Mouse (Mus musculus) hindbrain, embryonic 16.5 days (tissue): ENCODE measurements at regions not wholly inside any gene's neighbourhood (a gene's known extent, or its start where the extent isn't known, plus 50 kb on each side); places are given as distances from the start of the nearest gene placed in this dataset.

Experiments
- ATAC-seq: fragments of 200-750 bp; cut with Nextera tagmentation; 2 replicates; pipeline ENCODE4 v1.8.0; 2017; ENCODE audit warnings: moderate TSS enrichment, moderate library complexity
- H3K27ac ChIP-seq: fragments of 300-500 bp; sonication (generic); 2 replicates; pipeline ENCODE4 v1.5.1; 2014; ENCODE audit warnings: low read depth, mild to moderate bottlenecking, control low read depth, low read length, moderate library complexity
- H3K27me3 ChIP-seq: fragments of 300-500 bp; sonication (generic); replicated peaks from 2 replicates; pipeline ENCODE4 v1.6.1; 2014; ENCODE audit warnings: low read length; ENCODE audit not compliant: control insufficient read depth, insufficient read depth
- H3K36me3 ChIP-seq: fragments of 300-500 bp; sonication (generic); 2 replicates; pipeline ENCODE4 v1.6.1; 2014; ENCODE audit warnings: mild to moderate bottlenecking, low read length, moderate library complexity, mixed read lengths; ENCODE audit not compliant: control insufficient read depth, insufficient read depth
- H3K4me1 ChIP-seq: fragments of 300-500 bp; sonication (generic); 2 replicates; pipeline ENCODE4 v1.6.1; 2014; ENCODE audit warnings: low read depth, low read length; ENCODE audit not compliant: control insufficient read depth, insufficient read depth
- H3K4me2 ChIP-seq: fragments of 300-500 bp; sonication (generic); 2 replicates; pipeline ENCODE4 v1.6.1; 2014; ENCODE audit warnings: mild to moderate bottlenecking, low read length, control low read depth, moderate library complexity
- H3K4me3 ChIP-seq: fragments of 300-500 bp; sonication (generic); 2 replicates; pipeline ENCODE4 v1.5.1; 2014; ENCODE audit warnings: mild to moderate bottlenecking, low read length, control low read depth, moderate library complexity
- H3K9ac ChIP-seq: fragments of 300-500 bp; sonication (generic); 2 replicates; pipeline ENCODE4 v1.6.1; 2014; ENCODE audit warnings: low read depth, mild to moderate bottlenecking, control low read depth, low read length, moderate library complexity
- H3K9me3 ChIP-seq: fragments of 300-500 bp; sonication (generic); 2 replicates; pipeline ENCODE4 v1.6.1; 2014; ENCODE audit warnings: mild to moderate bottlenecking, low read length, moderate library complexity; ENCODE audit not compliant: control insufficient read depth
- WGBS: fragments of 180-500 bp; shearing (Covaris S2); extraction: QIAGEN DNeasy Blood & Tissue Kit; methylation state at CpG from one replicate; pipeline ENCODE4 v1.1.7; 2014; 5-methylcytosine and 5-hydroxymethylcytosine counted together

DNA sequence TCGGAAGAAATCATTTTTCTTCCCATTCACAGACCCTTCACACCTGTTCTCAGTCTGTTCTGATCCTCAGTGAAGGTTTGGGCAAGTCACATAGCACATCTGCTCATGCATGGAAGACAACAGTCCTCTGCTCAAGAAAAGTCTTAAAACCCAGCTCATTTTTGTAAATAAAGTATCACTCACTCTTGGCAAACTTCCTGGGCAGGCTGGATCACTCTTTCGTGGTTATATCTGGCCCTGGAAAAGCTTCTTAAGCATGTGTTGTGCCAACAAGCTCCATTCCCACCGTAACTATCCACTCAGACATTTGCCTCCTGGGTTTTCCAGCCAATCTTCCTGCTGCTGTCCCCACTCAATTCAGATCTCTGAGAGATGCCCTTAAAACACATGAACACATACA lies 103.2 kb upstream of the Cep85l start:
- Histone ChIP-seq H3K9me3 (no peaks in the 10 kb centered on the region; the same call in 1 of the 2 replicates), H3K4me3 (no peak overlapping the region), H3K4me2 (no peak overlapping the region)

DNA sequence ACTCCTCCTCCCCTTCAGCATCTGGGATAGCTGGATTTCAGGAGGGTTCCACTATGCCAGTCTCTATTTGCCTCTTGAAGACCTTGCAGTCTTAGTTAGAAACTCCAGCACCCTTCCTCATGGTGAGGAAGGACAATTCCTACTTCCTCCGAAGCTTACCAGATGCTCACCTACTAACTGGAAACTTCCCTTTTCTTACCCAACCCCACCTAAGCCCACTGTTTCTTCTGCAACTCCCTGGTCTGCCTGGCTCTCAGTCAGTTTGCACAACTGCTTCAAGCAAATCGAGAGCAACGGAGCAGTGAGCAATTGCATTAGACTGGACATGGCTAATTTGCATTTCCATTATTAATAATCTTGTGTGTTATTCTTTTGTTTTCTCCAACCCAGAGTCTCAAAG lies 90.5 kb upstream of the Cep85l start:
- Histone ChIP-seq H3K9me3 (peaks cover 9% of the 10 kb centered on the region), H3K36me3 (no peaks in the 10 kb centered on the region), H3K27me3 (no peaks in the 10 kb centered on the region), H3K9ac (no peak overlapping the region), H3K4me3 (no peak overlapping the region), H3K4me1 (no peaks in the 10 kb centered on the region), H3K27ac (no peak overlapping the region), H3K4me2 (no peak overlapping the region)
- ATAC-seq: no peak
- WGBS: 83% methylated on average over 3 of the region's 3 CpGs

More for the DNA sequence above, 103.2 kb upstream of the Cep85l start:
- Histone ChIP-seq H3K4me1 (no peaks in the 10 kb centered on the region), H3K9ac (no peak overlapping the region), H3K36me3 (no peaks in the 10 kb centered on the region), H3K27me3 (no peaks in the 10 kb centered on the region), H3K27ac (no peak overlapping the region)
- WGBS: 67% methylated on average over 3 of the region's 3 CpGs
- ATAC-seq: no peak

DNA sequence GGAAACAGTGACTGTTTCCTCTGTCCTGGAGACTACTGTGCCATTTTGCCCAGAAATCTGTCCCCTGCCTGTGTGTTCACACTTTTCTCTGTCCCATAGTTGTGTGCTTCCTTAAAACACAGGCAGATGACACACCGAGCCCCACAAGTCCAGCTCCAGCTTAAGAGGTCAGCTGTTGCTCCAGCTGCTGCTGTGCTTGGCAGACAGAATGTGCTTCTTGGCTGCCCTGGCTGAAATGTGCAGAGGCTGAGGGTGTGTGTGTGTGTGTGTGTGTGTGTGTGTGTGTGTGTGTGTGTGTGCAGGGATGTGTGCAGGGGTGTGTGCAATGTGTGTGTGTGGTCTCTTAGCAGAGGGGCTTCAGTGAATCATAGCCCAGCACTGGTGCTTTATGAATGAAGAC lies 89.9 kb upstream of the Cep85l start:
- Histone ChIP-seq H3K36me3 (no peaks in the 10 kb centered on the region), H3K9ac (no peak overlapping the region), H3K27ac (no peak overlapping the region), H3K9me3 (peaks cover 9% of the 10 kb centered on the region), H3K4me1 (no peaks in the 10 kb centered on the region), H3K4me2 (no peak overlapping the region), H3K4me3 (no peak overlapping the region), H3K27me3 (no peaks in the 10 kb centered on the region)
- no peak for ATAC-seq
- WGBS: 79% methylated on average over 1 of the region's 1 CpGs

DNA sequence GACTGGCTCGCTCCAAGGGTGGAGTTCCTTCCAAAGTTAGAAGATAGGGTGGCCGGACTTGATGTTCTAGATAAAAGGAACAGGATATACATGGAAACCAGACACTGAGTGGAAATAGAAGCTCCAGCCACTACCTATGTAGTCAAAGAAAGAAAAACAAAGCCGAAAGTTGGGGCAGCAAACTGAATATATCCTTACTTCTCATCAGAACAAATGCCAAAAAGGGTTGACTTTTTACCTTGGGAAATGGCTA lies 88.5 kb upstream of the Cep85l start:
- Histone ChIP-seq H3K36me3 (no peaks in the 10 kb centered on the region), H3K4me1 (peaks cover 2% of the 10 kb centered on the region; the same call in 1 of the 2 replicates), H3K9me3 (peaks cover 6% of the 10 kb centered on the region), H3K27me3 (no peaks in the 10 kb centered on the region), H3K9ac (no peak overlapping the region), H3K4me2 (no peak overlapping the region), H3K4me3 (no peak overlapping the region), H3K27ac (no peak overlapping the region)
- ATAC-seq: no peak
- WGBS: 91% methylated on average over 3 of the region's 3 CpGs

DNA sequence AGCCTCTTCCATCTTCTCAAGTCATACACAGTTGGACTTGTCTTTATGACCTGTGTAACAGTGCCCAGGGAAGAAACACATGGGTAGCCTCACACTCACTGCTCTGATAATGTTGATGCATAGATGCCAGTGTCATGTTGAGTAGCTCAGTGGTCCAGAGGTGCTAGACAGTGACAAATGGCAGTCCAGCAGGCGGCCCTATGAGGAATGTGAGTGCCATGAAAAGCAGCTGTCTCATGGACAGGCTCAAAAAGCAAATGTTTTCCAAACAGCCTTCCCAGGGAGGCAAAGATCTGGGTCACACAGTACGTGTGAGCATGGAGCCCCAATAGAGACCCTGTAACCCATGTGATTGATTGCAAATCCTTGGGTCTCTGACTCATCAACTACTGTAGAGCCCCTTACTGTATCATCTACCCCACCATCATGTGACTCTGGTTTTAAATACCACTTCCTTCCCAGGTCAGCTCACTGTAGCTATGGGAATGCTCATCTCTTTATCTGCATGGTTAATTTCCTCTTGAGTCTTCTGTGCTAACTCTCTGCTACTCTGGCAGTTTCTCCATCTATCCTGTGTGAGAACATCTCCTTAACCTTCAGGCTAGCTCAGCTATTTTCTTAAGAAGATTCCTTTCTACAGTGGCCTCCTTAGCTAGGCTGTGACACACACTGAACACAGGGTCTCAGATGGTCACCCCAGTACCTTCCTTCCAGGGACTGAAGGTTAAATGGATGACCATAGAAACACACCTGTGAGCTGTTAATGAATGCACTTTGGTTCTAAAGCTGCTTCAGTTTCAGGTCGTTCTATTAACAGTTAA lies 87.9 kb upstream of the Cep85l start:
- Histone ChIP-seq H3K9ac (no peak overlapping the region), H3K4me1 (peaks cover 8% of the 10 kb centered on the region; the same call in 1 of the 2 replicates), H3K27ac (no peak overlapping the region), H3K9me3 (peaks cover 6% of the 10 kb centered on the region), H3K4me3 (no peak overlapping the region), H3K4me2 (no peak overlapping the region), H3K27me3 (no peaks in the 10 kb centered on the region), H3K36me3 (no peaks in the 10 kb centered on the region)
- ATAC-seq: no peak
- WGBS: 61% methylated on average over 3 of the region's 3 CpGs

DNA sequence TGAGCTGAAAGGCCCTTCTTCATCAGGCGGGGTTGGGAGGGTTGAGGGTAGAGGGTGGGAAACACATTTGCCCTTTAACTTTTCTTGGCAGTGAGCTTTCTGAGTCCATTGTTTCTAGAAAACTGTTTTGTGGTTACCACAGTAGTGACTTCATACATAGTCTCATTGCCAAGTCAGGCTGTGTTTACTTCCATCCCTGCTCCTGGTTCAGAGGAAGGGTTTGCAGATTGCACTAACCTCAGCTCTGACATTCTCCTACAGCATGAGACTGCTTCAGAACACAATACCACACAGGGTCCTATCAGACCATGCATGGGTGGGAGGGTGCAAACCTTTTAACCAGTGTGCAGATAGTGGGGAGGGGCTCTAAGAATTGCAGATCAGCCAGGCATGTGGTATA lies 87.1 kb upstream of the Cep85l start:
- Histone ChIP-seq H3K4me3 (no peak overlapping the region), H3K27ac (no peak overlapping the region), H3K9ac (no peak overlapping the region), H3K4me2 (no peak overlapping the region), H3K27me3 (no peaks in the 10 kb centered on the region), H3K36me3 (no peaks in the 10 kb centered on the region), H3K9me3 (peaks cover 6% of the 10 kb centered on the region), H3K4me1 (peaks cover 8% of the 10 kb centered on the region; the same call in 1 of the 2 replicates)
- WGBS: 58% methylated on average over 1 of the region's 1 CpGs
- peak; percentile 41 for ATAC-seq

DNA sequence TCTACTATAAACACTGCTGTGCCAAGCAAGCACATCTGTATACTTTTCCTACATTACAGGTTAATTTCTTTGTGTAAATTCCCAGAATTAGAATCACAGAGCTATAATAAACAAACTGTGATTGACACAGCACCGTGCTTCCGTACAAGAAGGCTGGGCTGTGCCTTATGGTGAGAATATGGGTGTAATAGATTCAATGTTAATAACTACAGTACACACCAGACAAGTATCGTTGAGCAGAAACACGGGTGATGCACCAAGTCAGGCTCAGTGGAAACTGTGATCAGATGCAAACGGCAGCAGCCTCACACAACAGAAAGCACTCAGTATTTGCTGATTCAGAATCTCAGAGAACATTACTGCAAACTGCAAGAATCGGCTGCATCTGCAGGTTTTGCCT lies 86.5 kb upstream of the Cep85l start:
- Histone ChIP-seq H3K9ac (no peak overlapping the region), H3K4me2 (no peak overlapping the region), H3K9me3 (peaks cover 3% of the 10 kb centered on the region; the same call in 1 of the 2 replicates), H3K4me1 (peaks cover 8% of the 10 kb centered on the region; the same call in 1 of the 2 replicates), H3K4me3 (no peak overlapping the region), H3K27ac (no peak overlapping the region), H3K36me3 (no peaks in the 10 kb centered on the region), H3K27me3 (no peaks in the 10 kb centered on the region)
- WGBS: 61% methylated on average over 6 of the region's 6 CpGs
- no peak for ATAC-seq

DNA sequence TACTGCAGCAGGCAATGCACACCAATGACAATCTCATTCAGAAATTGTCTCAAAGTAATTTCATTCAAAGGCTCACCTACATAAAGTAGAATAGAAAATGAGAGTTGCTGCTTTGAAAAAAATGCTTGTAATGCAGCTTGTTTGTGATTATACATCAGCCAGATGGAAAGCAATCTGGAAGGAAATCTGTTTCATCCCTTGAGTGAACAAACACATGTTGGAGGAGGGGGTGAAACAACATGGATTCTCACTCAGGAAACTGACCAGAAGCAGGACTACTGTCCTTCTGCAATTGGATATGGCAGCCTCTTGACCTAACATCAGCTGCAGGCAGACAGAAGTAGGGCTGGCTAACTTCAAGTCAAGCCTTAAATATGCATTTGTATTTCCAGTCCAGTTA lies 84.8 kb upstream of the Cep85l start:
- H3K4me3 ChIP-seq: no peak overlapping the region
- H3K9ac ChIP-seq: no peak overlapping the region
- H3K27me3 ChIP-seq: no peaks in the 10 kb centered on the region
- H3K4me1 ChIP-seq: peaks cover 8% of the 10 kb centered on the region; the same call in 1 of the 2 replicates
- no peak overlapping the region for H3K4me2 ChIP-seq
- H3K27ac ChIP-seq: no peak overlapping the region
- no peaks in the 10 kb centered on the region for H3K36me3 ChIP-seq
- no peak for ATAC-seq
- H3K9me3 ChIP-seq: no peaks in the 10 kb centered on the region

DNA sequence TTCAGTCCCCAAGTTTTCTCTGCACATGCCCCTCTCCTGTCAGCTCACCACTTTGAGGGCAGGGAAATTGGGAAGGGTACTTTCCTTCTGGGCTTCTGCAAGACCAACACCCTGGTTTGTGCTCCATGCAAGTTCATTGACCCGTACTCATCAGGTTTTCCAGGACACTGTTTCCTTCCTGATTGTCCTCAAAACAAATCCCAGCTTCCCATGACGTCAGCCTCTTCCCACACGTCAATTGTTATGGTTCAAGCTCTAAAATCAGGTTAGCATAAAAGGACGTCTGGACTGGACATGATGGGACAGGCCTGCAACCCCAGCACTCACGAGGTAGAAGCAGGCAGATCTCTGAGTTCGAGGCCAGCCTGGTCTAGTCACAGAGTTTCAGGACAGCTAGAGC lies 84.3 kb upstream of the Cep85l start:
- WGBS: 48% methylated on average over 6 of the region's 6 CpGs

More for the DNA sequence above, 84.3 kb upstream of the Cep85l start:
- ATAC-seq: no peak
- Histone ChIP-seq H3K4me1 (peaks cover 8% of the 10 kb centered on the region; the same call in 1 of the 2 replicates), H3K9ac (no peak overlapping the region), H3K4me3 (no peak overlapping the region), H3K36me3 (no peaks in the 10 kb centered on the region), H3K9me3 (no peaks in the 10 kb centered on the region), H3K27me3 (no peaks in the 10 kb centered on the region), H3K27ac (no peak overlapping the region), H3K4me2 (no peak overlapping the region)
